Mouse (Mus musculus): Measurements from ENCODE around the gene Isyna1. TPM values are rescaled to one million over a fixed set of nuclear protein-coding genes. Genes with fewer than 3 reads are reported as not detected.

The Isyna1 gene
- polyA plus RNA-seq, 2 experiments = 30.2 to 61.3 TPM

GRCm38 (mm10) chr8:70552836-70553235 is 41.3 kb upstream of the Isyna1 start:
- H3K27ac ChIP-seq = no peak overlapping the region

GRCm38 (mm10) chr8:70553740-70554139 is 40.4 kb upstream of the Isyna1 start:
- ATAC-seq (ENCODE audit: insufficient read depth) (no peak), DNase-seq (ENCODE audit: low read depth in 3 of 3, low spot score in 3 of 3) (no peak)
- H3K27ac ChIP-seq = no peak overlapping the region
- H3K36me3 ChIP-seq (replicated peaks; ENCODE audit: control insufficient read depth, insufficient read depth, low read depth) = no peaks in the 10 kb centered on the region
- no peak overlapping the region for H3K9ac ChIP-seq (replicated peaks)
- H3K9me3 ChIP-seq (ENCODE audit: control insufficient read depth, low read length) = no peaks in the 10 kb centered on the region
- TF ChIP-seq EP300 (IDR thresholded peaks at IDR 0.05; ENCODE audit: low read depth) (no peak), CTCF (IDR thresholded peaks at IDR 0.05; ENCODE audit: low read depth) (no peak)
- H3K4me1 ChIP-seq (replicated peaks; ENCODE audit: control insufficient read depth in 2 of 2, insufficient read depth in 2 of 2, low read length in 1 of 2) = peaks cover 6 to 64% of the 10 kb centered on the region in 2 experiments
- H3K4me2 ChIP-seq (ENCODE audit: low read depth) = no peak overlapping the region
- H3K4me3 ChIP-seq (ENCODE audit: insufficient read depth in 1 of 2, low read depth in 2 of 2, low read length in 2 of 2) = no peak overlapping the region
- no peaks in the 10 kb centered on the region for H3K27me3 ChIP-seq (ENCODE audit: control insufficient read depth, insufficient read depth, low read length)

More at GRCm38 (mm10) chr8:70552836-70553235, 41.3 kb upstream of the Isyna1 start:
- no peak overlapping the region for H3K4me3 ChIP-seq (ENCODE audit: insufficient read depth in 1 of 2, low read depth in 2 of 2, low read length in 2 of 2)
- TF ChIP-seq EP300 (IDR thresholded peaks at IDR 0.05; ENCODE audit: low read depth) = no peak
- no peak for TF ChIP-seq CTCF (IDR thresholded peaks at IDR 0.05; ENCODE audit: low read depth)
- H3K4me2 ChIP-seq (ENCODE audit: low read depth) = no peak overlapping the region
- H3K4me1 ChIP-seq (replicated peaks; ENCODE audit: control insufficient read depth in 2 of 2, insufficient read depth in 2 of 2, low read length in 1 of 2) = peaks cover 3 to 63% of the 10 kb centered on the region in 2 experiments
- no peak overlapping the region for H3K9ac ChIP-seq (replicated peaks)
- H3K36me3 ChIP-seq (replicated peaks; ENCODE audit: control insufficient read depth, insufficient read depth, low read depth) = no peaks in the 10 kb centered on the region
- no peaks in the 10 kb centered on the region for H3K9me3 ChIP-seq (ENCODE audit: control insufficient read depth, low read length)
- H3K27me3 ChIP-seq (ENCODE audit: control insufficient read depth, insufficient read depth, low read length) = no peaks in the 10 kb centered on the region
- ATAC-seq (ENCODE audit: insufficient read depth) (no peak), DNase-seq (ENCODE audit: low read depth in 3 of 3, low spot score in 3 of 3) (no peak)
- 29% methylated on average over 1 of the region's 1 CpGs for WGBS (ENCODE audit: insufficient replicate concordance)

DNA sequence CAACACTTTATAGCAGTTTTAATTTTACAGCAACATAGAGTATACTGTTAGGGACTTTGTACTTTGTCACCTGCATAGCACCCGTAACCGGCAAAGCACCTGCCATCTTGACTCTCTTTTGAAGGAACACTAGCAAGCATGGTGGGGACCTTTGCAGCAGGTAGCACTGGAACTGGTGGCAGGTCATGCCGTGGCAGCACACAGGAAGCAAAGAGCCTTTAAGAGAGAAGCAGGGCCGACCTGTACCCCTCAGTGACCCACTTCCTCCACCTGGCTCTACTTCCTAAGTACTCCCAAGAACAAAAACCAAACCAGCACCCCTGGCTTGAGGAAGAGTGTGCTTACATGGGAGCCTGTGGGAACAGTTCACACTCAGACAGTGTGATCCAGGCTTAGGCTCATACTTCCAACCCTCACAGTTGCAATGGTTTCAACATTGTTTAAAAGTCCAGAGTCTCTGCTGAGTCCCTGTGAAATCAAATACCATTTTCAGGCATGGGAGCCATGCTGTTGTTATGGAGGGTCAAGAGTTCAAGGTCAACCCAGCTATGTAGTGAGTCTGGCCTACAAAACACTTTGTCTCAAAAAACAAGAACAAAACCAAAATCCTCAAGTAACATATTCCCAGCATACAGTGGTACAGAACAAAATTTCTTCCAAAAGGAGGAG is 39.0 kb upstream of the Isyna1 start:
- peak; percentile 51; the same call in 1 of the 2 replicates for ATAC-seq (ENCODE audit: insufficient read depth)
- 61% methylated on average over 4 of the region's 4 CpGs for WGBS (ENCODE audit: insufficient replicate concordance)

GRCm38 (mm10) chr8:70558334-70558733 is 35.8 kb upstream of the Isyna1 start:
- TF ChIP-seq CTCF (IDR thresholded peaks at IDR 0.05; ENCODE audit: low read depth) (peak; percentile 54), EP300 (IDR thresholded peaks at IDR 0.05; ENCODE audit: low read depth) (no peak)
- Histone ChIP-seq H3K27me3 (ENCODE audit: control insufficient read depth, insufficient read depth, low read length) (no peaks in the 10 kb centered on the region), H3K9ac (replicated peaks) (no peak overlapping the region), H3K4me2 (ENCODE audit: low read depth) (no peak overlapping the region), H3K36me3 (replicated peaks; ENCODE audit: control insufficient read depth, insufficient read depth, low read depth) (no peaks in the 10 kb centered on the region), H3K9me3 (ENCODE audit: control insufficient read depth, low read length) (no peaks in the 10 kb centered on the region), H3K4me3 (ENCODE audit: insufficient read depth in 1 of 2, low read depth in 2 of 2, low read length in 2 of 2) (no peak overlapping the region), H3K27ac (no peak overlapping the region), H3K4me1 (replicated peaks; ENCODE audit: control insufficient read depth in 2 of 2, insufficient read depth in 2 of 2, low read length in 1 of 2) (peaks cover 17 to 74% of the 10 kb centered on the region in 2 experiments)
- ATAC-seq (ENCODE audit: insufficient read depth) (0 out of 2 replicates have a peak, but pooled peaks have one; percentile 3), DNase-seq (ENCODE audit: low read depth in 3 of 3, low spot score in 3 of 3) (no peak)
- WGBS (ENCODE audit: insufficient replicate concordance) = 11% methylated on average over 4 of the region's 4 CpGs

More for the DNA sequence above, 39.0 kb upstream of the Isyna1 start:
- no peak overlapping the region for H3K9ac ChIP-seq (replicated peaks)
- H3K4me1 ChIP-seq (replicated peaks; ENCODE audit: control insufficient read depth in 2 of 2, insufficient read depth in 2 of 2, low read length in 1 of 2) = peaks cover 6 to 65% of the 10 kb centered on the region in 2 experiments
- no peaks in the 10 kb centered on the region for H3K27me3 ChIP-seq (ENCODE audit: control insufficient read depth, insufficient read depth, low read length)
- peak overlapping the region; percentile 53 for H3K27ac ChIP-seq
- no peak overlapping the region for H3K4me3 ChIP-seq (ENCODE audit: insufficient read depth in 1 of 2, low read depth in 2 of 2, low read length in 2 of 2)
- no peaks in the 10 kb centered on the region for H3K9me3 ChIP-seq (ENCODE audit: control insufficient read depth, low read length)
- DNase-seq (ENCODE audit: low read depth in 3 of 3, low spot score in 3 of 3) = no peak
- no peak overlapping the region for H3K4me2 ChIP-seq (ENCODE audit: low read depth)
- TF ChIP-seq CTCF (IDR thresholded peaks at IDR 0.05; ENCODE audit: low read depth) = no peak
- no peak for TF ChIP-seq EP300 (IDR thresholded peaks at IDR 0.05; ENCODE audit: low read depth)
- H3K36me3 ChIP-seq (replicated peaks; ENCODE audit: control insufficient read depth, insufficient read depth, low read depth) = no peaks in the 10 kb centered on the region

- DNase-seq (ENCODE audit: low read depth in 3 of 3, low spot score in 3 of 3) (no peak), ATAC-seq (ENCODE audit: insufficient read depth) (no peak)
- no peaks in the 10 kb centered on the region for H3K36me3 ChIP-seq (replicated peaks; ENCODE audit: control insufficient read depth, insufficient read depth, low read depth)
- TF ChIP-seq EP300 (IDR thresholded peaks at IDR 0.05; ENCODE audit: low read depth) (no peak), CTCF (IDR thresholded peaks at IDR 0.05; ENCODE audit: low read depth) (peak; percentile 52)
- H3K27me3 ChIP-seq (ENCODE audit: control insufficient read depth, insufficient read depth, low read length) = no peaks in the 10 kb centered on the region
- H3K4me3 ChIP-seq (ENCODE audit: insufficient read depth in 1 of 2, low read depth in 2 of 2, low read length in 2 of 2) = no peak overlapping the region
- H3K4me1 ChIP-seq (replicated peaks; ENCODE audit: control insufficient read depth in 2 of 2, insufficient read depth in 2 of 2, low read length in 1 of 2) = peaks cover 17 to 68% of the 10 kb centered on the region in 2 experiments
- H3K27ac ChIP-seq = no peak overlapping the region
- no peaks in the 10 kb centered on the region for H3K9me3 ChIP-seq (ENCODE audit: control insufficient read depth, low read length)
- H3K4me2 ChIP-seq (ENCODE audit: low read depth) = no peak overlapping the region
- H3K9ac ChIP-seq (replicated peaks) = no peak overlapping the region
- 46% methylated on average over 3 of the region's 3 CpGs for WGBS (ENCODE audit: insufficient replicate concordance)
Measured at GRCm38 (mm10) chr8:70558983-70559382, 35.2 kb upstream of the Isyna1 start.

All from liver, embryonic 14.5 days (tissue).